Mouse (Mus musculus): ENCODE results near the gene Dcaf15. TPM values are rescaled to one million over a fixed set of nuclear protein-coding genes. Genes with fewer than 3 reads are reported as not detected.

Gene Dcaf15
- 73.4 and 87.9 TPM in 2 replicates for polyA plus RNA-seq (2012; rRNA removed)

DNA sequence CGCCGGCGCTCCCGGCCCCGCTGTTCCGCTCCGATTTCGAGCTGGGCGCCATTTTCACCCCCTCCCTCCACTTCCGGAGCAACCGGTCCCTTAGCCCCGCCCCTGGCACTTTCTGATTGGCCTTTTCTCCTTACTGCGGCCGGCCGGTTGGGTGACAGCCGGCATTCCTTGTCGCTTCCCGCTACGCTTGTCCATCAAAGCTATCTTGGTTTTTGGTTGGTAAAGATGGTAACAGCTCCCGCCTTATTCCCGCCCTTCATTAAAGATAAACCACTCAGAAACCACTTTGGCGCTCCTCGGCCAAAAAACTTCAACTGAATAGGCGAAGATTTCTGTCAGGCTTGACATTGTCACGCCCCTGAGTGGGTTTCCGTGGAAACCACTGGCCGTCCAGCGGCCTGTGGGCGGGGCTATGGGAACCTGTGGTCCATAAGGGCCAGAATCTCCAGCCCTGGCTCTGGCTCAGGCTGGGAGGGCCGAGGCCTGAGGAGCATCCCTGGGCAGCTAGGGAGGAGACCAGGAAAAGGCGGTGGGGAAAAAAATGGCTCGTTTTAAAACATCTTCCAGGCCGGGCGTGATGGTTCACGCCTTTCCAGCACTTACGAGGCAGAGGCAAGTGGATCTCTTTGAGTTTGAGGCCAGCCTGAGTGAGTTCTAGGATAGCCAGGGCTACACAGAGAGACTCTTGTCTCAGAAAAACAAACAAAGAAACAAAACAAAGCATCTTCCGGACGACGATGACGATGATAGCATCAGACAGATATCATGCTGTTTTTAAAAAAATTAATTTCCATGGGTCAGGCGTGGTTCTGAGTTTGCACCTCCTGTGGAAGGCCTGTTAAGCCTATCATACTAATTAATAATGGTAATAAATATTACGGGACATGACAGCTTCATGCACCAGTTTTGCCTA, at the start of gene Dcaf15:
TSS of gene Dcaf15 (minus strand) at position 72 of the 913 bp plus-strand sequence.
- WGBS: 6% methylated on average over 42 of the region's 42 CpGs
- peak; percentile 96 for DNase-seq (ENCODE audit: low read depth, low spot score)

DNA sequence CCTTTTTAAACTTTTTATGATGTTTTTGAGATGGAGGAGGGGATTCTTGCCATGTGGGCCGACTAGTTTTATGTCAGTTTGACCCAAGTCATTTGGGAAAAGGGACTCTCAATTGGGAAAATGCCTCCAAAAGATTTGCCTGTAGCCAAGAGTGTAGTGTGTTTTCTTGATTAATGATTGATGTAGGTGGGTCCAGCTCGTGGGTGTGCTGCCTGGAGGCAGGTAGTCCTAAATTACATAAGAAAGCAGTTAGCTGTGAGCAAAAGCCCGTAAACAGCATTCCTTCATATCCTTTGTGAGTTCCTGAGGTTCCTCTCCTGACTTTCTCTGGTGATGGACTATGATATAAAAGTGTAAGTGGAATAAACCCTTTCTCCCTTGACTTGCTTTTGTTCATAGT, 44.6 kb upstream of the Dcaf15 start:
- peak; percentile 10 for DNase-seq (ENCODE audit: low read depth, low spot score)
- 30% methylated on average over 3 of the region's 3 CpGs for WGBS

DNA sequence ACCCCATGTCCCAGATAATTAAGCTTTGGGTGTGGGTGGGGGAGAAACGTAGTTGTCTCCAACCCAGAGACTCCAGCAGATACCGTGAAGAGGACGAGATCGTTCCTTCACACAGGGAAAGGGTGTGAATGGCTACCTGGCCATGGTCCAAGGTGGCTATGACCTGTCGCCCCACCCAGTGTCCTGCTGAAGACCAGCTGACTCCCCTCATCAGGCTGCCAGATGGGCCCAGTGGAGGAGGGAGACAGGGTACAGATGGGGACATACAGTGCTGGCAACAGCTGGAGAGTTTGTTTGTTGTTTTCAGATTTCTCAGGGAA, 43.9 kb upstream of the Dcaf15 start:
- DNase-seq (ENCODE audit: low read depth, low spot score): peak; percentile 4
- 48% methylated on average over 5 of the region's 5 CpGs for WGBS

DNA sequence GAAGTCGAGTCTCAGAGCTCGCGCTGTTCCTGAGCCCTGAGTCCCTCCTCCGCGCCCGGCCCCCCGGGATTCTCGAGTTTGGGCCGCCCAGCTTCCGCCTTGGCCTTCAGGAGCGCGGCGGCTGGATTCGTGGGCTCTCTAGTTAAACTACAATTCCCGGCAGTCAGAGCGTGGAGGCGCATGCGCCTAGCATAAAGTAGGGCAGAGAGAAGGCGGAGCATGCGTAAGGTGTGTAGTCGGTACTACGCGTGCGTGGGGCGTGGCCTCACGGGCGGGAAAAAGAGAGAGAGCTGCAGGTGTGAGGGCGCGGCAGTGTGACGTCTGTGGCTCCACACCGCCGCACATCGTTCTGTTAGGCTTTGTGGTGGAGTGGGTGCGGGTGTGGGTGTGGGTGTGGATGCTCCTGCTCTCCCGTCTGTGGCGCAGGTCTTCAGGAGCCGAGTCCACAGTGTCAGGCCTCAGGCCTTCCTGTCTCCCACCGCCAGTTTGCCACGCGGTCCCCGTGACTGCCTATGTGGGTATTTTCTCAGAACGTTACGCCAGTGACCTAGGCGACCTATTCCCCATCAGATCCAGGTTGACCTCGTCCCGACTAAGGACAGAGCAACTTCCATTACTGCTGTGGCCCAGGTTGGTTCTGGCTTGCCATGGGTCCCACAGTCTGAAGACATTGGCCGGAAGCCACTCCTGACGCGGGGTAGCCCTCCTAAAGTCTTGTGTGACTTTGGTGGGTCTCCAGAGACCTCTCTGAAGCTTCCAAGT, 43.4 kb upstream of the Dcaf15 start, which contains the start of the genes Cc2d1a and 4930432K21Rik:
TSS of gene Cc2d1a (minus strand) at position 168 of the 762 bp plus-strand sequence.
TSS of gene 4930432K21Rik (plus strand) at position 257 of the 762 bp plus-strand sequence.
- DNase-seq (ENCODE audit: low read depth, low spot score): peak; percentile 98
- whole genome bisulfite sequencing: 16% methylated on average over 49 of the region's 49 CpGs

DNA sequence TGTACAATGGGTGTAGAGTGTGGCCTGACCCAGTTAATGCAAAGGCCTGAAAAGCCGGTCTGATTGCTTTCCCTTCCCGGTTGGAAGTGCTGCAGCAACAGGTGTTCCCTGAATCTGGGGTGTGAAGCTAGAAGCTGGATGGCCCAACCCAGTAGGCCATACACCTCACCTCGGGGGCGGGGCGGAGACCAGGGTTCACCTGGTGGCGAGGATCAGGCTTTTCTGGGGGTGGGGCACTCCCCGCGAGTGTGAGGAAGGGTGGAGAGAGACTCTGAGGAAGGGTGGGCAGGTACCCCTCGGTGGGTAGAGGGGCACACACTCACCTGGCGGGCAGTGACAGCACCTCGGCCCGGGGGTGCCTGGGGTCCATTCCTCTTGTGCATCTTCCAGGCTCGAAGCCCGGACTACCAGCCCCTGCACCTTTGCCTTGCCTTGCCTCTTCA, 42.8 kb upstream of the Dcaf15 start:
- 3% methylated on average over 14 of the region's 14 CpGs for WGBS
- peak; percentile 88 for DNase-seq (ENCODE audit: low read depth, low spot score)

DNA sequence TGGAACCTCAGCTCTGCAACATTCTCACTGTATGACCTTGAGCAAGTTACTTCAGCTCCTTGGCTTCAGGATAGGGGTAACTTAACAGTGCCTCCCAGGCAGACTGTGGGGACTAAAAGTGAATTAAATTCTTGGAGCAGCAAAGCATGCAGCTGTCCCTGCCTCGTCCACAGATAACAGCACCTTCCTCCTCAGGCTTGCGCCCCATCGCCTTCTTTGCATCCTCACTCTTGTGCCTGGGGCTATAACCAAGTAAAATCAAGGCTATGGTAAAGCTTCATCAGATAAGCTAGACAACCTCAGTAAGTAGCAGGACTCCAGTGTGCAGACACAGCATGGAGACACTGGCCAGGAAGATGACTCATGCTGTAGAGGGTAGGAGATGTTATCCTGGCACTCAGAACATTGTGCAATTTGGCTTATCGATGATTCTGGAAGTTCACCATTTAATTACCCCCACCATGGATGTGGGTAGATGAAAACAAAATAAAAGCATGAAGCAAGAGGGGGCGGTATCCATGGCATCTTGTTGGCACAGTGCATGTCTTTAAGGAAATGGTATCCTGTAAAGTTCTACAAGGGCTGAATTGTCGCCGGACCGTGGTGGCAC, 40.2 kb upstream of the Dcaf15 start:
- DNase-seq (ENCODE audit: low read depth, low spot score): no peak

DNA sequence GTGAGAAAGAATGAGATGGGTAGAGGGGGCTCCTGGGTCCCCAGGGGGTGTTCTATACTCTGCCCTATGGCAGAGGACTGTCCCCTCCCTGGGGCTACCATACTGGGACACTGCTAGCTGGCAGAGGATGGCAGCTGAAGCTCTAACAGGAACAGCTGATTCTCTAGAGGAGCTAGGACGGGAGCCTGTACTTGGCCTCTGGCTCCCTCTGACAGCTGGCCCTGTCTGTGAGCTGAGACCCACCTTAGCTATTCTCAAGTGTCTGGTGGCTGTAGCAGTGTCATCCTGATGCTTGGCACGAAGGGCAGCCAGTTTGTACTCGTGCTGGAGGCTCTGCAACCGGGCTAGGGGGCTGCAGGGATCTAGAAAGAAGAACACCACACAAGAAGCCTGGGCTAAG, 36.3 kb upstream of the Dcaf15 start:
- 95% methylated on average over 4 of the region's 4 CpGs for WGBS
- DNase-seq (ENCODE audit: low read depth, low spot score): no peak

More for the DNA sequence above, 40.2 kb upstream of the Dcaf15 start:
- WGBS: 66% methylated on average over 8 of the region's 8 CpGs

DNA sequence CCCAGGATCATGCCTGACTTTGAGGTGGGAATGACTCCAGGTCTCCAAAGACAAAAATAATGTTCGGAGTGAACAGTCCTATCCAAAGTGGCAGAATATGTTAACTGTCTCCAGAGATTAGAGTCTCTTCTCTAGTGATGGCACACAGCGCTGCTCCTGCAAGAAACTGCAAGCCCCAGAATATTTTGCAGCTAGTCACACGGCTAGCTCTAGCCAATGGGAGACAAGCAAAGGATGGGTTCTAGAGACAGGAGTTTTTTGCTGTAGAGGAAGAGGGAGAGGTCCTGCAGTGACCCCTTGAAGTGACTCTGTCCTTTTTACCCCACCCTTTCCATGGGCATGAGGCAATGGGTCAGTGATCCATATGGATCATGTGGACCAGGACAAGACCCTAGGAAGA, 33.3 kb upstream of the Dcaf15 start:
- WGBS: 92% methylated on average over 3 of the region's 3 CpGs
- no peak for DNase-seq (ENCODE audit: low read depth, low spot score)

DNA sequence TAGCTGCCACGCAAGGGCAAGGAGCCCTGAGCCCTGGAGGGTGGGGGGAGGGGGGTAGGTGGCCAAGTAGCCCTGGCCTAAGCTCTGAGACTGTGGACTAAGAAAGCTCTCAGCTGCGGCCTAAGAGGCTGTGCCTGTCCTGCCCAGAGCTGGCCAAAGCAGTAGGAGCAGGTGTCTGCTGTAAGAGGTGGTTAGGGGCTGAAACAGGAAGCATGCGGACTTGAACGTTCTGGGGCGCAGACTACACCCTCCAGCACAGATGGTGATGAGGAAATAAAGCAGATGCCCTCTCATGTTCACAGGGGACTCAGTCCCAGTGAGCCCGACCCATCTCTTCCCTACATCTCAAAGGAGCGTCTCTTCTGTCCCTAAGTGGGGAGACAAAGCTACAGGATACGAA, 27.7 kb upstream of the Dcaf15 start:
- WGBS: 79% methylated on average over 8 of the region's 8 CpGs

DNA sequence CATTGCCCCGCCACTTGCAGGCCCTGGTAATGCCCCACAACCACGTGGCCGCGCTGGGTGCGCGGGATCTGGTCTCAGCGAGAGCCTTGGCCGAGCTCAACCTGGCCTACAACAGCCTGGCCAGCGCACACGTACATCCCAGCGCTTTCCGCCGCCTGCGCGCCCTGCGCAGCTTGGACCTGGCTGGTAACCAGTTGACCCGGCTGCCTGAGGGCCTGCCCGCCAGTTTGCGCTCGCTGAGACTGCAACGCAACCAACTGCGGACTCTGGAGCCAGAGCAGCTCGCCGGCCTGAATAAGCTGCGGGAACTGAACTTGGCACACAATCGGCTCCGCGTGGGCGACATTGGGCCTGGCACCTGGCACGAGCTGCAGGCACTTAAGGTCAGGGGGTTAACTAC, 26.2 kb upstream of the Dcaf15 start:
- WGBS: 58% methylated on average over 30 of the region's 30 CpGs
- no peak for DNase-seq (ENCODE audit: low read depth, low spot score)

More for the DNA sequence above, 27.7 kb upstream of the Dcaf15 start:
- no peak for DNase-seq (ENCODE audit: low read depth, low spot score)

DNA sequence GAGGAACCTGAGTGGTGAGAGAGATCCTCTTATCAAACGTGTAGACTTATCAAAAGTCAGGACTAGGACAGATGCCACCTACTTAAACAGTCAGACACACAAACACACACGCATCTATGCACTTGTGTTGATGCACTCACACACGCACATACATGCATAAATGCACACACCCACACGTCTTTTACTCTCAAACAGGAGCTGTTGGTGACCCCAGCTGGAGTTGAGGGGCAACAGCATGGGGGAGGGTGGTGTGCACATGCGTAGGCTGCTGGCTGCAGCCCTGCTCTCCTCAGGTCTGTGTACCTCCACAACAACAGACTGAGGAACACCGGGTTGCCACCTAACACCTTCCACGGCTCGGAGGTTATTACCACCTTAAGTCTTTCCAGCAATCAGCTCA, 23.7 kb upstream of the Dcaf15 start:
- 48% methylated on average over 8 of the region's 8 CpGs for WGBS
- DNase-seq (ENCODE audit: low read depth, low spot score): no peak

DNA sequence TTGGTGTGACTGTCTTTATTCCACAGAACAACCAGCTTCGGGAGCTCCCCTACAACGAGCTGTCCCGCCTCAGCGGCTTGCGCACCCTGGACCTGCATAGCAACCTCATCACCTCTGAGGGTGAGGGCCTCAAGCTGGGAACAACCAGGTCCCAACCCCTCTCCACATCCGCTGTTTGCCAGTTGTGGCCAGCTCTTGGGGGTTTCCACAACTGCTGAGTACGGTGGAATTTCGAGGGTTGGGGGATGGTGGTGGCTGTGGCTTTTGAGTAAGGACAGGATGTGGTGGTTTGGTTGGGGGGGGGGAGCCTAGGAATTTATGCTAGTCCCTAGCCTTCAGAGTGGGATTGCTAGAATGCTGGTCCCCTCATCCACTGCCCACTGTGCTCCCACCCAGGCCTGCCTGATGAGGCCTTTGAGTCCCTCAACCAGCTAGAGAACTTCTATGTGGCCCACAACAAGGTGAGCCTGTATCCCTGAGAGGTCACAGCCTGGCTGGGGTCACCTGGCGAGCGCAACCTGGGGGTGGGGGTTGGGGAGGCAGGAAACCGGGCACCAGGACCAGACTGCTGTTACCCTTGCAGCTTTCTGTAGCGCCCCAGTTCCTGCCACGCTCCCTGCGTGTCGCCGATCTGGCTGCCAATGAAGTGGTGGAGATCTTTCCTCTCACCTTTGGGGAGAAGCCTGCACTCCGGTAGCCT, 22.8 kb upstream of the Dcaf15 start:
- no peak for DNase-seq (ENCODE audit: low read depth, low spot score)
- WGBS: 73% methylated on average over 17 of the region's 17 CpGs

DNA sequence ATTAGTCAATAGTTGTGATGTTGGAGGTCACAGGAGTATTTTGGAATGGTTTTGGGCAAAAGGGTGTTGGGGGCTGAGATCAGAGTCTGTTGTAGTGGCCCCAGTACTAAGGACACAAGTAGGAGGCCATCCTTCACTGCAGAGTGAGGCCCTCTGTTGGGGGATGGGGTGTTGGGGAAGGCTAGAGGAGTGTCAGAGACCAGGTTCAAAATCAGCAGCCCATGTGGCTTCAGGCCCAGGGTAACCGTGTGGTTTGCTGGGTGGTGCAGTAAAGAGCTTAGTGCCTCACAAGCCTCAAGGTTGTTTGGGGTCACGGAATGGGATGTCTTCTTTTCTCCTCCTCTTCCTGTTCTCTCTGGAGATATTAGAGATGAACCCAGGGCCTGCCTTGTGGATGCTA, 22.2 kb upstream of the Dcaf15 start:
- no peak for DNase-seq (ENCODE audit: low read depth, low spot score)
- 59% methylated on average over 2 of the region's 2 CpGs for WGBS

DNA sequence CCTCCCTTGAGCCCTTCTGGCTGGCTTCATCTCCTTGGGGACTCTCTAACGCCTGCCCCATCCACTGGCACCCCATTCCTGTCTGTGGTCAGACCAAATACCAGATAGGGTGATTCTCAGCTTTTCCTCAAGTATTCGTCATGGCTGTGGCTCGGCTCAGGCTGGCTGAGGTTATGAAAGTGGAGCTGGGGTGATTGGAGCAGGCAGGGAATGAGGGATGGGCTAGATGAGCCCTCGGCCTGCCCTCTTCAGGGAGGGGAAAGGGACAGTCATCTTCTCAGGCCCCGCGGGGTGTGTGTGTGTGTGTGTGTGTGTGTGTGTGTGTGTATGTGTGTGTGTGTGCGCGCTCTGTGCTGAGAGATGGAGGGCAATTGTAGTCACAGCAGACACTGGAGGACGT, 21.1 kb upstream of the Dcaf15 start, which contains the start of gene Podnl1:
TSS of gene Podnl1 (plus strand) at position 334 of the 400 bp plus-strand sequence.
- 31% methylated on average over 9 of the region's 9 CpGs for WGBS
- DNase-seq (ENCODE audit: low read depth, low spot score): no peak

DNA sequence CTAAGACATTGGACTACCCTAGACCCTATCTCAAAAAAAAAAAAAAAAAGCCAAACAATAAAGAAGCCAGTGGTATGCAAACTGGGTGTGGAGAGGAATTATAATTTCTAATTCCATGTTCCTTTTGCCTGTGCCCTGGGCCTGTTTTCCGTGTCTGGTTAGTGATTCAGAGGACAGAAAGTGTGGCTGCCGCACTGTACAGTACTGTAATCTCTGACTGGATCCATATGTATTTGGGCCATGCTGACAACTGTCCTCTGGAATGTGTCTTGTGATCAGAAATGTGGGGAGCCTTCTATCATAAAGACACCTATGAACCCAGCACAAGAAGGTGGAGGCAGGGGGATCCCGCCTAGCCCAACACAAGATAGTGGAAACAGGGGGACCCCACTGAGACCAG, 17.6 kb upstream of the Dcaf15 start:
- WGBS: 66% methylated on average over 3 of the region's 3 CpGs

DNA sequence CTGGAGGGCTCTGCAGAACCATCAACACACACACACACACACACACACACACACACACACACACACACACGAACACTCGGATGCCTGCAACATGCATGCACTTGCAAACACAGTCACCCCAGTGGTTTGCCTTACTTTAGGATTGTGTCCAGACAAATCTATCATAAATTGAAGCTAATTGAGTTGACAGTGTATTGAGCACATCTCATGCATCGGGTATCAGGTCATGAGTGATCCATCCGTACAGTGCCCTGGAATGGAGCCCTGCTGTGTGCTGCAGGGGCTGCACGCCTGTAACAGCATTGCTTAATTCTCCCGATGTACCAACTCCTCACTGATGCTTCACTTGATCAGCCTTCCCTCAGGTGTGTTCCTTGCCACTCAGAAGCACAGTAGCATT, 11.1 kb upstream of the Dcaf15 start:
- no peak for DNase-seq (ENCODE audit: low read depth, low spot score)
- 86% methylated on average over 6 of the region's 6 CpGs for WGBS

More for the DNA sequence above, 17.6 kb upstream of the Dcaf15 start:
- no peak for DNase-seq (ENCODE audit: low read depth, low spot score)

DNA sequence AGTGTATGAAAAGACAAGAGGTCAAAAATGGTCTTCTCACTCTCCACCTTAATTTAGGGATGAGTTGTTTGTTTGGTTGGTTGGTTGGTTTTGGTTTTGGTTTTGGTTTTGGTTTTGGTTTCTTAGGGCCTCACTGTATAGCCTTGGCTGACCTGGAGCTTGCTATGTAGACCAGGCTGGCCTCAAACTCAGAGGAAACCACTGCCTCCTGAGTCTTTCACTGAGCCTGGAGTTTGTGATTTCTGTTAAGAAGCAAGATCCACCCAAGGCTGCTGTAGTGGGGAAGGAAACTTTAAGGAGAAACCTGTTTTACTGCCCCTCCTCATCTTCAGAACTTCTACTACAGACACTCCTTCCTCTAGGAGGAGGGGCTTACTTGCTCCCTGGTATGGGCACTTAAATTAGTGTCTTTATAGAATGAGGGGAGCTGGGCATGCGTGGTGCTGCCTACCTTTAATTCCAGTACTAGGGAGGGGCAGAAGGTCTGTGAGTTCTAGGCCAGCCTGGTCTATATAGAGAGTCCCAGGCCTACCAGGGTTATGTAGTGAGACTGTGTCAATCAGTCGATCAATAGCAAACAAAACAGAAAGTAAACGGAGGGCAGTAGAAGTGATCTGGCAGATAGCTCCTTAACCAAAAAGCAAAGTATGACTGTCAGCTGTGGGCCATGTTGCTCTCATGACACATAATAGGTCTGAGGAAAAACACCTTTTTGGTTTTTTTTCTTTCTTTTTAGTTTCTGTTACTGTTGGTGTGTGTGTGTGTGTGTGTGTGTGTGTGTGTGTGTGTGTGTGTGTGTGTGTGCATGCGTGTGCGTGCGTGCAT, 1.9 kb upstream of the Dcaf15 start:
- no peak for DNase-seq (ENCODE audit: low read depth, low spot score)
- WGBS: 84% methylated on average over 6 of the region's 6 CpGs

DNA sequence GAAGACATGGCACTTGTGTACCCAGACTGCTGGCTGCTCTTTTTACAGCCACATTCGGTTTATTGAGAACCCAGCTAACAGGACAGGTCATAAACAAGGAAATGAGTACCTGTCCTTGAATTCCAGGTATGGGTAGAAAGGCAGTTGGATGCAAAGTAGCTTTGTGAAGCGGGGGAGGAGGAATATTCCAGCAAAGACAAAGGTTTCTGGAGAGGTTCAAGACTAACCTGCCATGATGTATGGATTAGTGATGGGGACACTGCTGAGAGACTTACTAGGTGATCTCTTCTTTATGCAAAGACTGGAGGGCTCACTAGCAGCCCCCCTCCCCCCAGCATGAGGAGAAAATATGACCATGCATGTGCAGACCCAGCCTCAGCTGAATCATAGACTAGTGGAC, 1.1 kb upstream of the Dcaf15 start:
- 54% methylated on average over 2 of the region's 2 CpGs for WGBS
- DNase-seq (ENCODE audit: low read depth, low spot score): no peak

DNA sequence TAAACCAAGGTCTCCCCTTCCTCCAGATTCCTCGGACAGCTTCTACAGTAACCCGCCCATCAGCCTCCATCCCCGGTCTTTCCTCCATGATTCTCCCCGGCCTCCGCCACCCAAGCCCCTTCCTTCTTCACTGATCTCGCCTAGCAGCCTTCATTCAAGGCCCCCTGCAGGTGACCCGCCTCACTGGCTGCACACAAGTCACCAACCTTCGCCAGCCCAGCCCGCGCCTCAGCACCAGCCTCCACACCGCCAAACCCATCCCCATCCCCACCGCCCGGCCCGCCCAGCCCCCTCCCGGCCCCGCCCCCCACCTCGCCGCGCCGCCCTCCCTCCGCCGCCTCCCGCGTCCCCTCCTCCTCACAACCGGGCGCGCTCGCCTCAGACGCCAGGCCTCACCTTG, 347 bp downstream of the Dcaf15 start:
- 1% methylated on average over 28 of the region's 29 CpGs for WGBS
- DNase-seq (ENCODE audit: low read depth, low spot score): no peak

Measured in large intestine, adult 2 months (tissue).